Mouse (Mus musculus) lung, adult 2 months (tissue): ENCODE results near the gene Htr1b.

ENCODE experiments used
- CTCF ChIP-seq: fragments of 200-500 bp; IDR thresholded peaks from 2 replicates; pipeline ENCODE4 v1.5.1; 2011; ENCODE audit warnings: mild to moderate bottlenecking, low read length, control low read depth; ENCODE audit not compliant: insufficient read depth
- POLR2A ChIP-seq: fragments of 200-500 bp; IDR thresholded peaks from 2 replicates; pipeline ENCODE4 v1.6.1; 2011; ENCODE audit warnings: low read depth, mild to moderate bottlenecking, control low read depth, low read length, borderline replicate concordance; ENCODE audit errors: extremely low read depth

- TF ChIP-seq CTCF (no peak), POLR2A (no peak)
Measured at GRCm38 (mm10) chr9:81622873-81623272, 10.8 kb downstream of the Htr1b start.
